Mouse (Mus musculus) ovary, postnatal 36 days (tissue): ENCODE results near the gene Tmem145.

Source experiments
- DNase-seq: peaks from one replicate; pipeline ENCODE4 v3.0.0; 2022; ENCODE audit warnings: low spot score, mixed read lengths

The Tmem145 gene

GRCm38 (mm10) chr7:25275555-25276298 lies 30.2 kb upstream of the Tmem145 start:
- peak; percentile 6 for DNase-seq

DNA sequence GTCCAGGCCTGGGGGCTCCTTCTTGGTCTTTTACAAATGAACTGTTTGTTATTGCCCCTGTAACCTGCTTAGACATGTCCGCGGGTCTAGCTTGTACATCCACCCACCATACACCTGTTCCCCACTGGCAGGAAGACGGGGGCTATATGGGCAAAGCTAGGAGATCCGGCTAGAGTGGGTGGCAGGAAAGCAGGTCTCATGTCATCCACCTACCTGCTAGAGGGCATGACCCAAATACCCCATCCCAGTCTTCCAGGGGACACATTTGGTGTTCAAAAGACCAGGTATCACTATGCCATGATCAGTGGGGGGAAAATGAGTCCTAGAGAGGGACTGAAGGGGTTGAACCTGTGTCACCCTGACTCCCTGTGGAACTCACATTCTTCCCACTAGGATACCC lies 28.5 kb upstream of the Tmem145 start:
- no peak for DNase-seq

GRCm38 (mm10) chr7:25277998-25278340 lies 27.9 kb upstream of the Tmem145 start:
- no peak for DNase-seq

- DNase-seq, result peak; percentile 80
These were observed 27.4 kb upstream of the Tmem145 start for GRCm38 (mm10) chr7:25278341-25279075.

DNA sequence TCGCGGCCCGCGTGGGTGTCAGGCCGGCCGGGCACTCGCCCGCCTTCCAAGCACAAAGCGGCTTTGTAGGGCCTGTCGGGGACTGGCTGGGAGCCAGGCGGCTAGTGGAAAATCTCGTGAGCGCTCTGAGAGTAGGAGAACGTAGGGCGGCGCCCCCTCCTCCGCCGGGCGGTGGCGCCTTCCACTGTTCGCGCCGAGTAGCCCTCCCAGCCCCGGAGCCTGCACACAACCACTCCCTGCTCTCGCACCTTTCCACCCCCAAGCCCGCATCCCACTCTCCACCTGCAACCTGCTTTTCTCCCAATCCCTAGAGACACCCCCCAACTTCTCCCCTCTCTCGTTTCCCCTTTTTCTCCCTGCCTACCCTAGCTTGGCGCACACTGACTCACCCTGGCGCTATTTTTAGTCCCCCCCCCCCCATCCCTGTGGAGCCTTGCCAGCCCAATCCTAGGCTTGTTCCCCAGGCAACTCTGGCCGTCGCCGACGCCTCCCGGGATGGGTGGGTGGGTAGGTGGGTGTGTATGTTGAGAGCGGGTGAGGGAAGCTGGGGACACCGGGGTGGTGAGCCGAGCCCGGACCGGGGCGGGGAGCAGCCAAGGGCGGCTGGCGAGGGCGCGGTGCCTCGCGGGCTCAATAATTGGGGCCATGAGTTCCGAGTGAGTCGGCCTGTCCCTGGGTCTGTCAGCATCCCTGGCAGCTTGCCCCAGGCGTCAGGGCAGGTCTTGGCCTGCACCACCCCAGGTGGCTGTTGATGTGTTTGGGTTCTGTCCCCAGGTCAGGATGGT lies 26.6 kb upstream of the Tmem145 start:
- DNase-seq, result peak; percentile 86

GRCm38 (mm10) chr7:25279861-25280791 lies 25.8 kb upstream of the Tmem145 start:
- DNase-seq, result peak; percentile 39

DNA sequence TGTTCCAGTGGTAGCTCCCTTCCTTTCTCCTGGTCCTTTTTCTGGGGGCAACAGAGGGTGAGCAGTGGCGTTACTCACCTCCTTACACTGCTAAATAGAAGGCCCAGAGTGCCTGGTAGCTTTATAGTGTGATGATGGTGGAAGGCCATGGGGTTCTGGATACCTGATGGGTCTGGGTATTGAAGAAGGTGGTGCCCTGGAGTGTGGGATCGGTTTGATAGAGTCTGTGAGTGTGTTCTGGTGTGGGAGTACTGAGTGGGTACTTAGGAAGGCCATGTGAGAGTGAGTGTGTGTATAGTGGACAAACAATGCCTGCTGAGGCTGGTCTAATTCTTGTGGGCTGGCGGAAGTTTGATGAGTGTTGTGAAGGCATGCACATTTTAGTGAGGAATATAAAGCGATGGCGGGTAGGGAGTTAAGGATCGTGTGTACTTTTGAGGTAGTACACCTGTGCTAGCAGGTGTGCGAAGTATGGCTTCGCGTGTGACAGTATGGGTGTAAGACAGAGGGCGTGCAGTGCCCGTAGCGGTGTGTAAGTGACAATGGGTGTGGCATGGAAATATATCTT lies 24.7 kb upstream of the Tmem145 start:
- DNase-seq, result no peak

DNA sequence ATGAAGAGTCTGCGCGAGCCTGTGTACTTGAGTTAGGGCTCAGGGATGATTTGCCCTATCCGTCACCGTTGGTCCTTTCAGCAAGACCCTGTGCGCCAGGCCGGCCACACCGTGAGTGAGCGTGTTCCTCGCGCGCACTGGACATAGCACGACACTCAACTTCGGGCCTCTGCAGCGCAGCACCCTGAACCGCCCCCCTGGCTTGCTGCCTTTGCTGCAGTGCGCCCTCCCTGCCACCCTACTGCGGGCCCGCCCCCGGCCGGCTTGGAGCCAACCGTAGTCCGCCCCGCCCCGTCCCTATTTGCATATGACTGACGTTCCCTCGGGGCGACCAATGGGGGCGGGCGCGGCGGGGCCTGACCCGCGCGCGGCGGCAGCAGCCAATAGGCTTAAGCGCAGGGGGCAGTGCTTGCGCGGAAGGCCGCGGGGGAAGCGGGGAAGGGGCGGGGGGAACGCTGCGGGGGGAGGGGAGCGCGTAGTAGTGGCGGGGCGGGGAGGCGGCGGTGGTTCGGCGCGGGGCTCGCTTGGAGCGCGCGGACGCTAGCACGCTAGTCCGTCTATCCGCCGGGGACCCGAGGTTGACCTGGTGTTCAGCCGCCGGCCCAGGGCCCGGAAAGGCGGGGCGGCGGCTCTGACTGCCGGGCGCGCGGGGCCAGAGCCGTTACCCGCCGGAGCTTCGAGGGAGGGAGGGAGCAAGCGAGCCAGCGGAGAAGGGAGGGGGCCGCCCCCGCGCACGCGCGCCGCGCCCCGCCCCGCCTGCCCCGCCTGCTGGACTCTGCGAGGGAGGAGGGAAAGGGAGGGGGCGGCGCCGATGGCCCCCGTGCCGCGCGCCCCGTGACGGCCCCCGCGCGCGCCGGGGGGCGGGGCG lies 23.9 kb upstream of the Tmem145 start:
- DNase-seq, result peak; percentile 99

DNA sequence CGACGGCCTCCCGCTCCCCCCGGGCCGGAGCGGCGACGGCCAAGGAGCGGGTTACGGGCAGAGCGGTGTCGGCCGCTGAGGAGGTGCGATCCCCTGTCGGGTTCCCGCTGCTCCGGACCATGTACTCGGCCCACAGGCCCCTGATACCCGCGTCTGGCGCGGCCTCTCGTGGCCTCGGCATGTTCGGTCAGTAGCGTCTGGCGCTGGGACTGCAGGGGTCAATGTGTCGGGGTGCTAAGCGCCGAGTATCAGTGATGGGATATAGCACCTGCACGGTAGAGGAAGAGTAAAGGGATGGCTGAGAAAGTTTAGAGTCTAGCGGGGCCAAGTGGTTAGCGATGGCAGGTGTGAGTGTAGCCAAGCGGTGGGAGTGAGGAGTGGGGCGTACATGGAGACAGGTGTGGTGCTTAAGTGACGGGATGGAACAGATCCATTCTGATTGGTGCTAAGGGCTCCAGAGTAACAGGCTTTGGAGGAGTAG lies 23.1 kb upstream of the Tmem145 start:
- DNase-seq, result no peak

DNA sequence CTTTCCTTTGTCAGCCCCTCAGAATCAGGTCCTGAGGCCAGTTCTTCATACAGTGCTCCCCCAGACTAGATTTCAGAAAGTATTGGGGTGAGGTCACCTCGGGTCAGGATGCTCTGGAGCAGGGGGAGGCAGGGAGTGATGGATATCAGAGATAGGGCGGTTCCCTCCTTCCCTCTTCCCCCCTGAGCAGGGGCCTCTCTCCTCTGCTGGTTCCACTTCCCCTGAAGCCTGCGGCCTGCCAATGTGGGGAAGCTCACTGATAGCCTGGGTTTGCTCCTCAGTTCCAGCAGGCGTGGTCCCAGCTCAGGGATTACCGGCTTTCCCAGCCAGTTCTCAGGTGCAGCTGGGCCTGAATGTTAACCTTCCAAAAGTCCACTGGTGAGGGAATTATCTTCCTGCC lies 22.3 kb upstream of the Tmem145 start:
- DNase-seq, result peak; percentile 19

GRCm38 (mm10) chr7:25284171-25284570 lies 21.7 kb upstream of the Tmem145 start:
- no peak for DNase-seq

DNA sequence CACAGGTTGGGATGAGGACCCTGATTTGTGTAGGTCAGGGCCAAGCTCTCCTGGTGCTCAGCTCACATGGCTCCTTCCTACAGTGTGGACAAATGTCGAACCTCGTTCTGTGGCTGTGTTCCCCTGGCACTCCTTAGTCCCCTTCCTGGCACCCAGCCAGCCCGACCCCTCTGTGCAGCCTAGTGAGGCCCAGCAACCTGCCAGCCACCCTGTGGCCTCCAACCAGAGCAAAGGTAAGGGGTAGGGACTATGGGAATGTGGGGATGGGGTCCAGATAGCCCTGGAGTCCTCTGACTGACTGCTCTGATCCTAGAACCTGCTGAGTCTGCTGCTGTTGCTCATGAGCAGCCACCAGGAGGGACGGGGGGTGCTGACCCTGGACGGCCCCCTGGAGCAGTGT lies 21.1 kb upstream of the Tmem145 start:
- peak; percentile 28 for DNase-seq

- no peak for DNase-seq
These were observed 20.2 kb upstream of the Tmem145 start for GRCm38 (mm10) chr7:25285511-25286238.

GRCm38 (mm10) chr7:25286989-25287388 lies 18.9 kb upstream of the Tmem145 start:
- no peak for DNase-seq

DNA sequence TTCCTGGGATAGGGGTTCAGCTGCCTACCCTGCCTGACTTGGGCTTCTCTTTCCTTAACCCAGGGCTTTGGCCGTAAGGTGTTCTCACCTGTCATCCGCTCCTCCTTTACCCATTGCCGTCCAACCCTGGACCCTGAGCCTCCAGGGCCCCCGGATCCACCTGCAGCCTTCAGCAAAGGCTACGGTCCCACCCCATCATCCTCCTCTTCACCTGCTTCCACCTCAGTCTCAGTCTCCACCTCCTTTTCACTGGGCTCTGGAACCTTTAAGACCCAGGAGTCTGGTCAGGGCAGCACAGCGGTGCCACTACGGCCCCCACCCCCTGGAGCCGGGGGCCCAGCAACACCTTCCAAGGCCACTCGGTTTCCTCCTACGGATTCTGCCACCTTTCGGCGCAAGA lies 17.9 kb upstream of the Tmem145 start:
- peak; percentile 33 for DNase-seq

DNA sequence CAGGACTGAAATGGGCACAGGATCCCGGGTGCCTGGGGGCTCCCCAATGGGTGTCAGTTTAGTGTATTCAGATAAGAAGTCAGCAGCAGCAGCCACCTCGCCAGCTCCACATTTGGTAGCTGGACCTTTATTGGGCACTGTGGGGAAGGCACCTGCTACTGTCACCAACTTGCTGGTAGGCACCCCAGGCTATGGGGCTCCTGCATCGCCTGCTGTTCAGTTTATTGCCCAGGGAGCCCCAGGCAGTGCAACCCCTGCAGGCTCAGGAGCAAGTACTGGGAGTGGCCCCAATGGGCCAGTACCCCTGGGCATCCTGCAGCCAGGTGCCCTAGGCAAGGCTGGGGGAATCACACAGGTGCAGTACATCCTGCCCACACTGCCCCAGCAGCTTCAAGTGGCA lies 17.2 kb upstream of the Tmem145 start:
- DNase-seq, result no peak

- DNase-seq, result no peak
These were observed 16.0 kb upstream of the Tmem145 start for GRCm38 (mm10) chr7:25289925-25290324.

DNA sequence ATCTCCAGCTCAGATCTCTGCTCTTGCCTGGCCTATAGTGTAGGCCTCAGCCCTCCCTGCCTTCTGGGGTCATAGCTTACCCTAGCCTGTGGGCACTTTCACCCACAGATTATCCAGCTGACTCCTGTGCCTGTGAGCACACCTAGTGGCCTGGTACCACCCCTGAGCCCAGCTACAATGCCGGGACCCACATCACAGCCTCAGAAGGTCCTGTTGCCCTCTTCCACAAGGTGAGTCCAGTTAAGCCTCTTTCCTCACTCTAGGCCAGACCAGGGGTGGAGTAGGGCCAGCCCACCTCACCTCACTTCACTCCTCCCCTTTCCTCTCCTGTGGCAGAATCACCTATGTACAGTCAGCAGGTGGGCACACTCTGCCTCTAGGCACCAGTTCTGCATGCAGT lies 15.4 kb upstream of the Tmem145 start:
- DNase-seq, result no peak

GRCm38 (mm10) chr7:25290911-25291310 lies 15.0 kb upstream of the Tmem145 start:
- peak; percentile 58 for DNase-seq

GRCm38 (mm10) chr7:25292107-25292506 lies 13.8 kb upstream of the Tmem145 start:
- no peak for DNase-seq
